Mouse (Mus musculus) neural tube, embryonic 11.5 days (tissue): Measurements from ENCODE around the gene Dach1. TPM values are rescaled to one million over a fixed set of nuclear protein-coding genes. Genes with fewer than 3 reads are reported as not detected.

ENCODE experiments used
- ATAC-seq: fragments of 200-750 bp; cut with Nextera tagmentation; 2 replicates; pipeline ENCODE4 v1.8.0; 2017; ENCODE audit warnings: moderate number of reproducible peaks, mild to moderate bottlenecking, moderate TSS enrichment, moderate library complexity; ENCODE audit not compliant: insufficient read depth, low FRiP score, low TSS enrichment
- DNase-seq: peaks from one replicate; pipeline ENCODE4 v3.0.0-alpha.2; 2015; ENCODE audit warnings: low spot score
- H3K27ac ChIP-seq: fragments of 300-500 bp; sonication (generic); 2 replicates; pipeline ENCODE4 v1.5.1; 2014; ENCODE audit warnings: low read depth, mild to moderate bottlenecking, low read length
- H3K27me3 ChIP-seq: fragments of 300-500 bp; sonication (generic); 2 replicates; pipeline ENCODE4 v1.6.1; 2014; ENCODE audit warnings: mild to moderate bottlenecking, low read length, mixed read lengths; ENCODE audit not compliant: control insufficient read depth, insufficient read depth
- H3K36me3 ChIP-seq: fragments of 300-500 bp; sonication (generic); 2 replicates; pipeline ENCODE4 v1.6.1; 2014; ENCODE audit warnings: mild to moderate bottlenecking, low read length, moderate library complexity, mixed read lengths; ENCODE audit not compliant: control insufficient read depth, insufficient read depth
- H3K4me1 ChIP-seq: fragments of 300-500 bp; sonication (generic); 2 replicates; pipeline ENCODE4 v1.6.1; 2014; ENCODE audit warnings: low read length, mixed read lengths; ENCODE audit not compliant: control insufficient read depth, insufficient read depth
- H3K4me2 ChIP-seq: fragments of 300-500 bp; sonication (generic); 2 replicates; pipeline ENCODE4 v1.6.1; 2014; ENCODE audit warnings: low read depth, mild to moderate bottlenecking, moderate library complexity
- H3K4me3 ChIP-seq: fragments of 300-500 bp; sonication (generic); 2 replicates; pipeline ENCODE4 v1.5.1; 2014; ENCODE audit warnings: low read depth, low read length
- H3K9ac ChIP-seq: fragments of 300-500 bp; sonication (generic); 2 replicates; pipeline ENCODE4 v1.6.1; 2014; ENCODE audit warnings: mild to moderate bottlenecking, low read length
- H3K9me3 ChIP-seq: fragments of 300-500 bp; sonication (generic); 2 replicates; pipeline ENCODE4 v1.6.1; 2016; ENCODE audit warnings: low read length; ENCODE audit not compliant: control insufficient read depth
- WGBS: fragments of 180-500 bp; shearing (Covaris S2); extraction: QIAGEN DNeasy Blood & Tissue Kit; methylation state at CpG from one replicate; pipeline ENCODE4 v1.1.7; 2014; 5-methylcytosine and 5-hydroxymethylcytosine counted together
- polyA plus RNA-seq: library from polyadenylated mRNA; unstranded; fragments of >200 nt; fragmentation: Nextera tagmentation; extraction: Ambion mirVana; gene quantifications from 2 replicates; pipeline ENCODE4 v1.2.1, GENCODE M21; 2014

The Dach1 gene
- 19.6 and 21.8 TPM in 2 replicates for polyA plus RNA-seq

DNA sequence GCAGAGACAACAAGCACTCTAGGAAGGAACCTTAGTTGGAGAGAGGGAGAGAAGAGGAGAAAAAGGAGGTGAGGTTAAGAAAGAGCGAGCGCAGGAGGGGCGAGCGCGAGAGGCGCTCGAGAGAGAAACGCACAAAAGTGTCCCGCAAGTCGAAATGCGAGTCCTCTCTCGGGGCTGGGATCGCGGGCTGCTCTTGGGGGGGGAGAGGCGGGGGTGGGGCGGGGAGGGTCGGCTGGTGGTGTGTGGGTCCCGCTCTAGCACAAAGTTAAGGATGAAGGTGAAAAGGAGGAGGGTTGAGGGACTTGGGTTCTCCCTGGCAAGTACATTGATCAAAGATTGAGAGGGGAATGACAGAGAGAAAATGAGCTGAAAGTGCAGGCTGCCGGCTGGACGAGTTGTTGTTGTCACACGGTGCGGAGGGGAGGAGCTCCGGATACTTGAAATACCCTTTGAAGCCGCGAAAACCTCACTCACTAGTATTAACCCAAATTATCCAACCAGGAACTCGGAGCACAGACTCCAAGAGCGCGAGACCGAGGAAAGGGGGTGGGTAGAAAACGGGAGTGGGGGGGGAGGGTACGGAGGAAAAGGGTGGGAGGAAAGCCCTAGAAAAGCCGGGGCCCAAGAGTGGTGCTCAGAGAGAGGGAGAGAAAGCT is at the start of gene Dach1:
Dach1 (minus strand) TSS at position 345 of the 656 bp plus-strand sequence.
- ATAC-seq (peak; percentile 60), DNase-seq (peak; percentile 80)
- Histone ChIP-seq H3K4me2 (peak within 1 kb of the TSS; percentile 45), H3K27me3 (no peaks in the 10 kb centered on the region), H3K36me3 (no peaks in the 10 kb centered on the region), H3K4me3 (peak within 1 kb of the TSS; percentile 55), H3K9ac (peak within 1 kb of the TSS; percentile 92), H3K27ac (peak within 1 kb of the TSS; percentile 67), H3K9me3 (no peaks in the 10 kb centered on the region), H3K4me1 (peaks cover 14% of the 10 kb centered on the region)
- WGBS: 0% methylated on average over 30 of the region's 32 CpGs

DNA sequence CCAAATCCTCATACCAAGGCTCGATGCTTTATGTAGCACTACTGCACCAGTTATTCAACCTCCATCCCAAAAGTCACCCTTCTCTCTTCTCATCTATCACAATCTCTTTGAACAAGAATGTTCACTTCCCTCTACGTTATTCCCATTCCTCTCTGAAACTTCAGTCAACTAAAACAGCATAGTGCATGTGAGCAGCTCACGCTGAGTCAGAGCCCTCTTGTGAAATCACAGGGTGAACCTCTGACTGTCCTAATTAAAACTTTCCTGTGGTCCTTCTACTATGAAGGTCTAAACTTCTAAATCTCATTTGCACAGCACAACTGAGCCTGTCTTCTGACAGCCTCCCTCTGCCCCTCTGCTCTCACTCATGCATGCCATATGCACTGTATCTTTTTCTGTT is 30.5 kb upstream of the Dach1 start:
- Histone ChIP-seq H3K27ac (no peak overlapping the region), H3K27me3 (no peaks in the 10 kb centered on the region), H3K9me3 (no peaks in the 10 kb centered on the region), H3K9ac (no peak overlapping the region), H3K36me3 (no peaks in the 10 kb centered on the region), H3K4me3 (no peak overlapping the region), H3K4me2 (no peak overlapping the region), H3K4me1 (no peaks in the 10 kb centered on the region)
- DNase-seq (no peak), ATAC-seq (no peak)
- WGBS: 92% methylated on average over 3 of the region's 3 CpGs

DNA sequence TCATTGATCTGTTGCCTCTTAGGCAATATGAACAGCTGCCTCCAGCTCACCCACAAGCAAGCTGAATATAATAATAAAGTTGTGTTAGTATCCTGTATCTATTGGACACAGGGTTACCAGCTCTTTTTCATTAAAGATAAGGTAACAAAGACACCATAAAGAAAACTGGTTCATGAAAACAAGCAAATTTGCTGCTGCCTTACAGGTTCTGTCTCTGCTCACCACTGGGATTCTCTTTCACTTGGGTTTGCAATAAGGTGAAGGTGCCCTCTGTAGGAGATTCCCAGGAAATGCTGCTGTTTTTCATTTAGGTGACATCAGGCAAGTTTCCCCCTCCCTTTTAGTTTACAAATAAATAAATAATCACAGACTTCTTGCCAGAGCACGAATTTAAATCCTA is 12.0 kb upstream of the Dach1 start:
- WGBS: 7% methylated on average over 1 of the region's 1 CpGs
- H3K4me1 ChIP-seq: no peaks in the 10 kb centered on the region
- no peak overlapping the region for H3K27ac ChIP-seq
- ATAC-seq: peak; percentile 53; the same call in 1 of the 2 replicates
- H3K4me2 ChIP-seq: no peak overlapping the region
- no peak overlapping the region for H3K9ac ChIP-seq
- no peak overlapping the region for H3K4me3 ChIP-seq
- no peaks in the 10 kb centered on the region for H3K9me3 ChIP-seq
- no peak for DNase-seq
- no peaks in the 10 kb centered on the region for H3K36me3 ChIP-seq
- no peaks in the 10 kb centered on the region for H3K27me3 ChIP-seq

GRCm38 (mm10) chr14:98173831-98174230 is 4.3 kb upstream of the Dach1 start:
- no peak overlapping the region for H3K4me2 ChIP-seq
- no peak overlapping the region for H3K27ac ChIP-seq
- H3K4me3 ChIP-seq: no peak overlapping the region
- WGBS: 14% methylated on average over 2 of the region's 2 CpGs
- H3K9ac ChIP-seq: no peak overlapping the region
- H3K9me3 ChIP-seq: no peaks in the 10 kb centered on the region
- H3K27me3 ChIP-seq: no peaks in the 10 kb centered on the region
- peaks cover 11% of the 10 kb centered on the region for H3K4me1 ChIP-seq
- no peaks in the 10 kb centered on the region for H3K36me3 ChIP-seq
- no peak for ATAC-seq
- no peak for DNase-seq

- H3K36me3 ChIP-seq: no peaks in the 10 kb centered on the region
- DNase-seq: no peak
- no peaks in the 10 kb centered on the region for H3K9me3 ChIP-seq
- peak overlapping the region; percentile 29; the same call in 1 of the 2 replicates for H3K4me2 ChIP-seq
- no peak overlapping the region for H3K9ac ChIP-seq
- no peak for ATAC-seq
- 7% methylated on average over 5 of the region's 5 CpGs for WGBS
- no peaks in the 10 kb centered on the region for H3K27me3 ChIP-seq
- H3K27ac ChIP-seq: no peak overlapping the region
- peaks cover 11% of the 10 kb centered on the region for H3K4me1 ChIP-seq
- 0 out of 2 replicates have a peak overlapping the region, but pooled peaks have one; percentile 6 for H3K4me3 ChIP-seq
These were observed 2.9 kb upstream of the Dach1 start for GRCm38 (mm10) chr14:98172394-98172905.

- no peaks in the 10 kb centered on the region for H3K27me3 ChIP-seq
- no peaks in the 10 kb centered on the region for H3K36me3 ChIP-seq
- H3K4me2 ChIP-seq: peak overlapping the region; percentile 29; the same call in 1 of the 2 replicates
- H3K4me3 ChIP-seq: 0 out of 2 replicates have a peak overlapping the region, but pooled peaks have one; percentile 4
- WGBS: 5% methylated on average over 5 of the region's 5 CpGs
- ATAC-seq: no peak
- no peaks in the 10 kb centered on the region for H3K9me3 ChIP-seq
- no peak overlapping the region for H3K9ac ChIP-seq
- H3K27ac ChIP-seq: no peak overlapping the region
- H3K4me1 ChIP-seq: peaks cover 11% of the 10 kb centered on the region
- DNase-seq: no peak
These were observed 2.3 kb upstream of the Dach1 start for GRCm38 (mm10) chr14:98171861-98172260.

- ATAC-seq (peak; percentile 11), DNase-seq (peak; percentile 56)
- peak overlapping the region; percentile 67 for H3K27ac ChIP-seq
- H3K27me3 ChIP-seq: no peaks in the 10 kb centered on the region
- 1% methylated on average over 45 of the region's 45 CpGs for WGBS
- H3K4me2 ChIP-seq: peak overlapping the region; percentile 45
- H3K36me3 ChIP-seq: no peaks in the 10 kb centered on the region
- peak overlapping the region; percentile 92 for H3K9ac ChIP-seq
- H3K4me3 ChIP-seq: peak overlapping the region; percentile 55
- H3K9me3 ChIP-seq: no peaks in the 10 kb centered on the region
- peaks cover 14% of the 10 kb centered on the region for H3K4me1 ChIP-seq
These were observed 610 bp downstream of the Dach1 start for GRCm38 (mm10) chr14:98168908-98169401.

GRCm38 (mm10) chr14:98168039-98168907 is 1.3 kb downstream of the Dach1 start:
- Histone ChIP-seq H3K27ac (peak overlapping the region; percentile 67), H3K36me3 (no peaks in the 10 kb centered on the region), H3K4me3 (peak overlapping the region; percentile 55), H3K4me2 (peak overlapping the region; percentile 45), H3K27me3 (no peaks in the 10 kb centered on the region), H3K4me1 (peaks cover 14% of the 10 kb centered on the region), H3K9me3 (no peaks in the 10 kb centered on the region), H3K9ac (peak overlapping the region; percentile 92)
- under 1% methylated on average over 45 of the region's 48 CpGs for WGBS
- ATAC-seq (peak; percentile 54), DNase-seq (peak; percentile 72)
